Mouse (Mus musculus): Measurements from ENCODE around the gene Pex11a. TPM values are rescaled to one million over a fixed set of nuclear protein-coding genes. Genes with fewer than 3 reads are reported as not detected.

The Pex11a gene
- polyA plus RNA-seq, 1 experiment from 2014 or later = 12.7 TPM

- ATAC-seq = no peak
- Histone ChIP-seq H3K9me3 (replicated peaks; ENCODE audit: control insufficient read depth, low read length, poor library complexity, severe bottlenecking) (no peaks in the 10 kb centered on the region), H3K4me2 (ENCODE audit: low read length) (no peak overlapping the region), H3K27me3 (ENCODE audit: control insufficient read depth, insufficient read depth, low read depth, low read length) (no peaks in the 10 kb centered on the region), H3K36me3 (ENCODE audit: control insufficient read depth, insufficient read depth, low read length) (no peaks in the 10 kb centered on the region), H3K4me1 (ENCODE audit: control insufficient read depth, insufficient read depth, low read length) (no peaks in the 10 kb centered on the region), H3K4me3 (ENCODE audit: low read depth, low read length) (no peak overlapping the region), H3K27ac (ENCODE audit: low read length) (no peak overlapping the region), H3K9ac (ENCODE audit: low read depth, low read length) (no peak overlapping the region)
- WGBS = 42% methylated on average over 1 of the region's 1 CpGs
Observed at GRCm38 (mm10) chr7:79765991-79766390, 23.1 kb upstream of the Pex11a start.

- Histone ChIP-seq H3K4me3 (ENCODE audit: low read depth, low read length) (no peak overlapping the region), H3K4me2 (ENCODE audit: low read length) (no peak overlapping the region), H3K9me3 (replicated peaks; ENCODE audit: control insufficient read depth, low read length, poor library complexity, severe bottlenecking) (no peaks in the 10 kb centered on the region), H3K27ac (ENCODE audit: low read length) (no peak overlapping the region), H3K27me3 (ENCODE audit: control insufficient read depth, insufficient read depth, low read depth, low read length) (no peaks in the 10 kb centered on the region), H3K9ac (ENCODE audit: low read depth, low read length) (no peak overlapping the region), H3K36me3 (ENCODE audit: control insufficient read depth, insufficient read depth, low read length) (no peaks in the 10 kb centered on the region), H3K4me1 (ENCODE audit: control insufficient read depth, insufficient read depth, low read length) (no peaks in the 10 kb centered on the region)
- no peak for ATAC-seq
- WGBS = 80% methylated on average over 8 of the region's 8 CpGs
Observed at GRCm38 (mm10) chr7:79762106-79762505, 19.2 kb upstream of the Pex11a start.

GRCm38 (mm10) chr7:79761124-79761876 is 18.4 kb upstream of the Pex11a start:
- Histone ChIP-seq H3K36me3 (ENCODE audit: control insufficient read depth, insufficient read depth, low read length) (no peaks in the 10 kb centered on the region), H3K27ac (ENCODE audit: low read length) (no peak overlapping the region), H3K9ac (ENCODE audit: low read depth, low read length) (no peak overlapping the region), H3K4me2 (ENCODE audit: low read length) (no peak overlapping the region), H3K4me3 (ENCODE audit: low read depth, low read length) (no peak overlapping the region), H3K9me3 (replicated peaks; ENCODE audit: control insufficient read depth, low read length, poor library complexity, severe bottlenecking) (no peaks in the 10 kb centered on the region), H3K27me3 (ENCODE audit: control insufficient read depth, insufficient read depth, low read depth, low read length) (no peaks in the 10 kb centered on the region), H3K4me1 (ENCODE audit: control insufficient read depth, insufficient read depth, low read length) (no peaks in the 10 kb centered on the region)
- no peak for ATAC-seq
- WGBS = 82% methylated on average over 5 of the region's 5 CpGs

- no peak for ATAC-seq
Observed at GRCm38 (mm10) chr7:79759766-79760165, 16.8 kb upstream of the Pex11a start.

GRCm38 (mm10) chr7:79758176-79758575 is 15.2 kb upstream of the Pex11a start:
- H3K4me2 ChIP-seq (ENCODE audit: low read length) = no peak overlapping the region
- 81% methylated on average over 6 of the region's 6 CpGs for WGBS
- H3K9me3 ChIP-seq (replicated peaks; ENCODE audit: control insufficient read depth, low read length, poor library complexity, severe bottlenecking) = no peaks in the 10 kb centered on the region

More at GRCm38 (mm10) chr7:79759766-79760165, 16.8 kb upstream of the Pex11a start:
- no peak overlapping the region for H3K27ac ChIP-seq (ENCODE audit: low read length)
- no peaks in the 10 kb centered on the region for H3K27me3 ChIP-seq (ENCODE audit: control insufficient read depth, insufficient read depth, low read depth, low read length)
- no peaks in the 10 kb centered on the region for H3K36me3 ChIP-seq (ENCODE audit: control insufficient read depth, insufficient read depth, low read length)
- no peaks in the 10 kb centered on the region for H3K4me1 ChIP-seq (ENCODE audit: control insufficient read depth, insufficient read depth, low read length)
- no peaks in the 10 kb centered on the region for H3K9me3 ChIP-seq (replicated peaks; ENCODE audit: control insufficient read depth, low read length, poor library complexity, severe bottlenecking)
- H3K4me3 ChIP-seq (ENCODE audit: low read depth, low read length) = no peak overlapping the region
- no peak overlapping the region for H3K4me2 ChIP-seq (ENCODE audit: low read length)
- H3K9ac ChIP-seq (ENCODE audit: low read depth, low read length) = no peak overlapping the region

GRCm38 (mm10) chr7:79756334-79756733 is 13.4 kb upstream of the Pex11a start:
- WGBS = 60% methylated on average over 2 of the region's 2 CpGs
- Histone ChIP-seq H3K36me3 (ENCODE audit: control insufficient read depth, insufficient read depth, low read length) (no peaks in the 10 kb centered on the region), H3K9me3 (replicated peaks; ENCODE audit: control insufficient read depth, low read length, poor library complexity, severe bottlenecking) (no peaks in the 10 kb centered on the region), H3K4me1 (ENCODE audit: control insufficient read depth, insufficient read depth, low read length) (no peaks in the 10 kb centered on the region), H3K4me3 (ENCODE audit: low read depth, low read length) (no peak overlapping the region), H3K27ac (ENCODE audit: low read length) (no peak overlapping the region), H3K9ac (ENCODE audit: low read depth, low read length) (no peak overlapping the region), H3K27me3 (ENCODE audit: control insufficient read depth, insufficient read depth, low read depth, low read length) (no peaks in the 10 kb centered on the region), H3K4me2 (ENCODE audit: low read length) (no peak overlapping the region)
- ATAC-seq = no peak

More at GRCm38 (mm10) chr7:79758176-79758575, 15.2 kb upstream of the Pex11a start:
- H3K4me1 ChIP-seq (ENCODE audit: control insufficient read depth, insufficient read depth, low read length) = no peaks in the 10 kb centered on the region
- no peaks in the 10 kb centered on the region for H3K36me3 ChIP-seq (ENCODE audit: control insufficient read depth, insufficient read depth, low read length)
- H3K27ac ChIP-seq (ENCODE audit: low read length) = no peak overlapping the region
- no peaks in the 10 kb centered on the region for H3K27me3 ChIP-seq (ENCODE audit: control insufficient read depth, insufficient read depth, low read depth, low read length)
- H3K9ac ChIP-seq (ENCODE audit: low read depth, low read length) = no peak overlapping the region
- ATAC-seq = no peak
- H3K4me3 ChIP-seq (ENCODE audit: low read depth, low read length) = no peak overlapping the region

- Histone ChIP-seq H3K27ac (ENCODE audit: low read length) (no peak overlapping the region), H3K9me3 (replicated peaks; ENCODE audit: control insufficient read depth, low read length, poor library complexity, severe bottlenecking) (no peaks in the 10 kb centered on the region), H3K36me3 (ENCODE audit: control insufficient read depth, insufficient read depth, low read length) (no peaks in the 10 kb centered on the region), H3K4me3 (ENCODE audit: low read depth, low read length) (no peak overlapping the region), H3K4me1 (ENCODE audit: control insufficient read depth, insufficient read depth, low read length) (no peaks in the 10 kb centered on the region), H3K9ac (ENCODE audit: low read depth, low read length) (no peak overlapping the region), H3K4me2 (ENCODE audit: low read length) (no peak overlapping the region), H3K27me3 (ENCODE audit: control insufficient read depth, insufficient read depth, low read depth, low read length) (no peaks in the 10 kb centered on the region)
- no peak for ATAC-seq
- WGBS = 90% methylated on average over 6 of the region's 6 CpGs
Observed at GRCm38 (mm10) chr7:79749511-79749910, 6.6 kb upstream of the Pex11a start.

- Histone ChIP-seq H3K9me3 (replicated peaks; ENCODE audit: control insufficient read depth, low read length, poor library complexity, severe bottlenecking) (no peaks in the 10 kb centered on the region), H3K4me1 (ENCODE audit: control insufficient read depth, insufficient read depth, low read length) (peaks cover 7% of the 10 kb centered on the region), H3K36me3 (ENCODE audit: control insufficient read depth, insufficient read depth, low read length) (no peaks in the 10 kb centered on the region), H3K27ac (ENCODE audit: low read length) (no peak overlapping the region), H3K4me3 (ENCODE audit: low read depth, low read length) (no peak overlapping the region), H3K27me3 (ENCODE audit: control insufficient read depth, insufficient read depth, low read depth, low read length) (no peaks in the 10 kb centered on the region), H3K9ac (ENCODE audit: low read depth, low read length) (no peak overlapping the region), H3K4me2 (ENCODE audit: low read length) (no peak overlapping the region)
- no peak for ATAC-seq
- 80% methylated on average over 6 of the region's 6 CpGs for WGBS
Observed at GRCm38 (mm10) chr7:79747659-79748058, 4.7 kb upstream of the Pex11a start.

- H3K27me3 ChIP-seq (ENCODE audit: control insufficient read depth, insufficient read depth, low read depth, low read length) = no peaks in the 10 kb centered on the region
- no peak overlapping the region for H3K9ac ChIP-seq (ENCODE audit: low read depth, low read length)
- no peak for ATAC-seq
- no peak overlapping the region for H3K27ac ChIP-seq (ENCODE audit: low read length)
- peaks cover 10% of the 10 kb centered on the region for H3K4me1 ChIP-seq (ENCODE audit: control insufficient read depth, insufficient read depth, low read length)
- no peaks in the 10 kb centered on the region for H3K36me3 ChIP-seq (ENCODE audit: control insufficient read depth, insufficient read depth, low read length)
- no peak overlapping the region for H3K4me2 ChIP-seq (ENCODE audit: low read length)
- WGBS = 80% methylated on average over 5 of the region's 5 CpGs
- no peak overlapping the region for H3K4me3 ChIP-seq (ENCODE audit: low read depth, low read length)
- H3K9me3 ChIP-seq (replicated peaks; ENCODE audit: control insufficient read depth, low read length, poor library complexity, severe bottlenecking) = no peaks in the 10 kb centered on the region
Observed at GRCm38 (mm10) chr7:79744585-79744984, 1.7 kb upstream of the Pex11a start.
